ENCODE assay signal across 13 mouse cellular contexts in the genomic region with DNA sequence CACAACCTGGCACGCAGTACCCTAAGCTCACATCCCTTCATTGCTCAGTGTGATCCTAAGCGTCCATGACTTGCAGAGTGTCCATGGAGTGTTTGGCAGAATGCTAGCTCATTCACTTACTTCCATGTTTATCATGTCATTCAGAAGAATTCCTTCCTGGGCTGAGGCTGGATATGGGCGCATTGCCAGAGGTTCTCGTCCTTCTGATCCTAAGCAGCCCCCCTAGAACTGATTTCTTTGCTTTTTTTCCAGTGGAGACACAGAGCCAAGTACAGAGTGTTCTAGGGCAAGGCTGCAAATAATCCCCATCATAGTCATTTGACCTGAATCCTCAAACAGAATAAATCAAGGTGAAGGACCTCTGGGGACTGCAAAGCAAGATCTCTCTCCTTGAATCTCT.
DNase-seq lines count a peak whose midpoint lies in the region; ATAC-seq lines count a peak whose summit lies in the region.
"Had no signal": no experiment of that assay in that cellular context is flagged by ENCODE, and none has a peak within 500 bp of the region (broad histone marks: within the 10 kb centered on the region; RNA-seq: fewer than 3 reads in every experiment).

No protein-coding gene starts in this region.

- no peaks in the 10 kb centered on the region for H3K27me3 ChIP-seq in intestine, embryonic 14.5 days (replicated peaks; ENCODE audit: control insufficient read depth, insufficient read depth, low read length)
- H3K27me3 ChIP-seq in intestine, embryonic 16.5 days (replicated peaks; ENCODE audit: control insufficient read depth, insufficient read depth, low read length) = no peaks in the 10 kb centered on the region
- H3K27me3 ChIP-seq: embryonic facial prominence, embryonic 12.5 days; hindbrain, embryonic 13.5 days; neural tube, embryonic 13.5 days had no signal

- H3K4me2 ChIP-seq in intestine, embryonic 14.5 days (ENCODE audit: low read length) = no peak overlapping the region
- H3K4me2 ChIP-seq in intestine, embryonic 16.5 days (ENCODE audit: low read depth, low read length) = no peak overlapping the region
- H3K4me2 ChIP-seq: embryonic facial prominence, embryonic 12.5 days; hindbrain, embryonic 13.5 days; neural tube, embryonic 13.5 days had no signal

- H3K4me3 ChIP-seq in intestine, embryonic 14.5 days (ENCODE audit: low read depth, low read length) = no peak overlapping the region
- no peak overlapping the region for H3K4me3 ChIP-seq in intestine, embryonic 16.5 days (ENCODE audit: low read length)
- H3K4me3 ChIP-seq: embryonic facial prominence, embryonic 12.5 days; hindbrain, embryonic 13.5 days; neural tube, embryonic 13.5 days had no signal

- H3K9ac ChIP-seq in intestine, embryonic 14.5 days (ENCODE audit: low read length) = no peak overlapping the region
- H3K9ac ChIP-seq in intestine, embryonic 16.5 days (ENCODE audit: low read depth, low read length) = no peak overlapping the region
- H3K9ac ChIP-seq: embryonic facial prominence, embryonic 12.5 days; hindbrain, embryonic 13.5 days; liver, embryonic 14.5 days; neural tube, embryonic 13.5 days had no signal

- H3K4me1 ChIP-seq in intestine, embryonic 14.5 days (replicated peaks; ENCODE audit: control insufficient read depth, insufficient read depth, low read length) = no peaks in the 10 kb centered on the region
- H3K4me1 ChIP-seq in intestine, embryonic 16.5 days (ENCODE audit: control insufficient read depth, insufficient read depth, low read length) = no peaks in the 10 kb centered on the region
- H3K4me1 ChIP-seq: embryonic facial prominence, embryonic 12.5 days; hindbrain, embryonic 13.5 days; neural tube, embryonic 13.5 days had no signal

- no peaks in the 10 kb centered on the region for H3K36me3 ChIP-seq in intestine, embryonic 14.5 days (ENCODE audit: control insufficient read depth, insufficient read depth, low read length)
- H3K36me3 ChIP-seq in intestine, embryonic 16.5 days (ENCODE audit: control insufficient read depth, insufficient read depth, low read length) = no peaks in the 10 kb centered on the region
- H3K36me3 ChIP-seq: embryonic facial prominence, embryonic 12.5 days; hindbrain, embryonic 13.5 days; neural tube, embryonic 13.5 days had no signal

- no peak for ATAC-seq in intestine, embryonic 14.5 days (replicated peaks; ENCODE audit: low FRiP score, low TSS enrichment, low read depth)
- ATAC-seq in intestine, embryonic 16.5 days = no peak

- 53% methylated on average over 4 of the region's 4 CpGs for WGBS in intestine, embryonic 14.5 days
- WGBS in intestine, embryonic 16.5 days = 55% methylated on average over 4 of the region's 4 CpGs

- peak; percentile 53 for DNase-seq in intestine, embryonic 14.5 days (ENCODE audit: low spot score)
- peak; percentile 54 for DNase-seq in ovary, postnatal 36 days (ENCODE audit: low spot score)
- DNase-seq in ovary, postnatal 10 days (ENCODE audit: low spot score) = no peak
- peak; percentile 36 for DNase-seq in kidney, postnatal 10 days
- no peak for DNase-seq in embryo, embryonic 9.5 days (ENCODE audit: extremely low spot score)
- DNase-seq in frontal cortex, postnatal 25 days (ENCODE audit: low spot score in 2 of 2) = no peak
- DNase-seq: gastrocnemius, postnatal 36 days; lung, postnatal 14 days had no signal

- H3K27ac ChIP-seq in intestine, embryonic 14.5 days (ENCODE audit: low read depth) = no peak overlapping the region
- no peak overlapping the region for H3K27ac ChIP-seq in intestine, embryonic 16.5 days (ENCODE audit: low read length)
- H3K27ac ChIP-seq: embryonic facial prominence, embryonic 12.5 days; hindbrain, embryonic 13.5 days; liver, embryonic 14.5 days; neural tube, embryonic 13.5 days had no signal

- no peaks in the 10 kb centered on the region for H3K9me3 ChIP-seq in intestine, embryonic 14.5 days (ENCODE audit: control insufficient read depth, low read length)
- no peaks in the 10 kb centered on the region for H3K9me3 ChIP-seq in intestine, embryonic 16.5 days (ENCODE audit: control insufficient read depth, low read length)
- H3K9me3 ChIP-seq: embryonic facial prominence, embryonic 12.5 days; hindbrain, embryonic 13.5 days; neural tube, embryonic 13.5 days had no signal

Comparison
In these comparisons a context has a peak if more than half of its experiments do, and no peak if none do; other contexts are left out.
1. DNase-seq: peak in intestine, embryonic 14.5 days (single experiment), ovary, postnatal 36 days (single experiment) and kidney, postnatal 10 days (single experiment); none in ovary, postnatal 10 days (single experiment), embryo, embryonic 9.5 days (single experiment) and frontal cortex, postnatal 25 days (0 of 2).